Mouse (Mus musculus) myocyte (in vitro differentiated cells): ENCODE data around the gene Ppp1r36.

ENCODE experiments used
- CEBPB ChIP-seq: IDR thresholded peaks from 2 replicates; pipeline ENCODE4 v1.6.1; 2011; ENCODE audit warnings: mild to moderate bottlenecking, moderate library complexity; ENCODE audit not compliant: poor library complexity, insufficient read depth, severe bottlenecking
- E2F4 ChIP-seq: IDR thresholded peaks from one replicate; pipeline ENCODE4 v1.6.1; 2011; ENCODE audit warnings: mild to moderate bottlenecking, control low read depth, moderate library complexity; ENCODE audit not compliant: insufficient read depth
- POLR2A ChIP-seq: IDR thresholded peaks from one replicate; pipeline ENCODE4 v1.6.1; 2011; ENCODE audit warnings: low read depth, mild to moderate bottlenecking, control low read depth, moderate library complexity; ENCODE audit not compliant: insufficient read length

DNA sequence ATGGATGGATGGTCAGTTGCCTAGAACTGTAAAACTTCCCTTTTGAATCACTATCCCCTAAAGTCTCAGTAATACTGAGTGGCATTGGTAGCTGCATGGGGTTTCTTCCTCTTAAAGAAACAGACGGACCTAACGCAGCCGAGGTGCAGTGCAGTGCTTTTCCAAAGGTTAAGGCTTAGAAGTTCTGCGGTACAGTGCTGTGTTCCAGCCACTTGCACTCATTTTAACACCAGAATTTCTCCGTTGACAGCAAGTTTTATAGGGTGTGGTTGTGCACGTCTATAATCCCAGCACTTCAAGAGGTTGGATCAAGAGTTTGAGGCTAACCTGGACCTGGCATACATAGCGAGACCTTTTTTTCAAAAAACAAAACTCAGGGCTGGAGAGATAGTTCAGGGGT lies 45.3 kb upstream of the Ppp1r36 start:
- TF ChIP-seq CEBPB, result no peak
- TF ChIP-seq POLR2A, result no peak
- TF ChIP-seq E2F4, result no peak
